Mouse (Mus musculus) hindbrain, embryonic 11.5 days (tissue): ENCODE data around the gene Smad3. TPM values are rescaled to one million over a fixed set of nuclear protein-coding genes. Genes with fewer than 3 reads are reported as not detected.

Experiments
- ATAC-seq: fragments of 200-750 bp; cut with Nextera tagmentation; 2 replicates; pipeline ENCODE4 v1.8.0; 2017; ENCODE audit warnings: mild to moderate bottlenecking, moderate TSS enrichment, moderate library complexity; ENCODE audit not compliant: low FRiP score
- DNase-seq: peaks from one replicate; pipeline ENCODE4 v3.0.0-alpha.2; 2015; ENCODE audit warnings: low spot score
- H3K27ac ChIP-seq: fragments of 300-500 bp; sonication (generic); 2 replicates; pipeline ENCODE4 v1.5.1; 2014; ENCODE audit warnings: mild to moderate bottlenecking, low read depth, low read length
- H3K27me3 ChIP-seq: fragments of 300-500 bp; sonication (generic); 2 replicates; pipeline ENCODE4 v1.6.1; 2014; ENCODE audit warnings: mild to moderate bottlenecking, low read length, moderate library complexity, mixed read lengths; ENCODE audit not compliant: control insufficient read depth, insufficient read depth
- H3K36me3 ChIP-seq: fragments of 300-500 bp; sonication (generic); 2 replicates; pipeline ENCODE4 v1.6.1; 2014; ENCODE audit warnings: mild to moderate bottlenecking, low read length, moderate library complexity, mixed read lengths; ENCODE audit not compliant: control insufficient read depth, insufficient read depth
- H3K4me1 ChIP-seq: fragments of 300-500 bp; sonication (generic); replicated peaks from 2 replicates; pipeline ENCODE4 v1.6.1; 2014; ENCODE audit warnings: low read length, mixed read lengths; ENCODE audit not compliant: control insufficient read depth, insufficient read depth
- H3K4me2 ChIP-seq: fragments of 300-500 bp; sonication (generic); replicated peaks from 2 replicates; pipeline ENCODE4 v1.6.1; 2014; ENCODE audit warnings: mild to moderate bottlenecking, low read depth, low read length
- H3K4me3 ChIP-seq: fragments of 300-500 bp; sonication (generic); 2 replicates; pipeline ENCODE4 v1.5.1; 2014; ENCODE audit warnings: low read depth, low read length
- H3K9ac ChIP-seq: fragments of 300-500 bp; sonication (generic); 2 replicates; pipeline ENCODE4 v1.6.1; 2014; ENCODE audit warnings: low read depth, low read length
- H3K9me3 ChIP-seq: fragments of 300-500 bp; sonication (generic); 2 replicates; pipeline ENCODE4 v1.6.1; 2016; ENCODE audit warnings: low read length; ENCODE audit not compliant: control insufficient read depth
- WGBS: fragments of 180-500 bp; shearing (Covaris S2); extraction: QIAGEN DNeasy Blood & Tissue Kit; methylation state at CpG from one replicate; pipeline ENCODE4 v1.1.7; 2014; 5-methylcytosine and 5-hydroxymethylcytosine counted together
- polyA plus RNA-seq: library from polyadenylated mRNA; unstranded; fragments of >200 nt; fragmentation: Nextera tagmentation; extraction: Ambion mirVana; gene quantifications from 2 replicates; pipeline ENCODE4 v1.2.1, GENCODE M21; 2014

The Smad3 gene
- polyA plus RNA-seq, 1 experiment from 2014 or later, result 16.0 TPM

DNA sequence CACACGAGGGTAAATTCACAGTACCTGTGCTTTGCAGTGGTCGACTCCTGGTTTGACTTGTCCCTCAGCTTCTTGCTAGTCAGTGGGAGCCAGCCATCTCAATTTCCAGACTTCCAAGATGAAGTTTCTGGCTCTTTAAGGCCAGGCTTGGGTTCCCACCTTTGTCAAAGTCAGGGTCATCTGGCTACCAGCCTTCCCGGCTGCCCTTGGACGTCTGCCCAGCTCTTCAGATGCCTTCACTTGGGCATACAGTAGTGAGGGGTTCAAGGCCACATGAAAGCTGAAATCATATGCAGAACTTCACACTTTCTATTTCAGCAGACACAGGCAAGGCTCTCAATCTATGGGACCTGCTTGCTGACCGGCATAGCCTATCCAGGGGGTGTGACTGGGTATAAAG lies 53.7 kb downstream of the Smad3 start:
- Histone ChIP-seq H3K36me3 (no peaks in the 10 kb centered on the region), H3K4me2 (no peak overlapping the region), H3K27me3 (no peaks in the 10 kb centered on the region), H3K9ac (no peak overlapping the region), H3K27ac (no peak overlapping the region), H3K4me1 (0 out of 2 replicates have a peak, but pooled peaks cover 3% of the 10 kb centered on the region), H3K9me3 (no peaks in the 10 kb centered on the region), H3K4me3 (no peak overlapping the region)
- DNase-seq, result no peak
- ATAC-seq, result no peak
- whole genome bisulfite sequencing, result 86% methylated on average over 5 of the region's 5 CpGs

DNA sequence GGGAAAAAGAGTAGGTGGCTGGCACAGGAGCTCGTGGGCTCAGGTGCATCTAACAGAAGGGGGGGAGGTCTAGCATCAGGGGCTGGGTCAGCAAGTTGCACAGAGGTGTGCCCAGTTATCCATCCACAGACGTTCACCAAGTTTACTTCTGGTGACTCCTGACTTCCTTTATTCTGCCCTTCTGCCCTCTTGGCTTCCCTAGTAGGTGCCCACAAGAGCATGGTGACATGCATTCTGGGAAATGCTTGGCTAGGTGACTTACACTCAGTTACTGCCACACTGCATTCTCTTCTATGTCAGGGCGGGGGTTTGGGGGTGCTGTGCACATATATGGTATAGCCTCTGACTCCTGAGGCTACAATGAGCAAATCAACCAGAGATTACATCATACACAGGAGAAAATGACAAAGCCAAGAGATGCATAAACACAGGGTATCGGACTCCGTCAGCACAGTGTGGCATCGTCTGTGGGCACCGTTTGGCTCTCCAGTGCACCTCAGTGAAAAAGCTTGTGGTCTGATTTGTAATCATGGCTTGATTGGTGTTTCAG lies 54.5 kb downstream of the Smad3 start:
- DNase-seq, result no peak

DNA sequence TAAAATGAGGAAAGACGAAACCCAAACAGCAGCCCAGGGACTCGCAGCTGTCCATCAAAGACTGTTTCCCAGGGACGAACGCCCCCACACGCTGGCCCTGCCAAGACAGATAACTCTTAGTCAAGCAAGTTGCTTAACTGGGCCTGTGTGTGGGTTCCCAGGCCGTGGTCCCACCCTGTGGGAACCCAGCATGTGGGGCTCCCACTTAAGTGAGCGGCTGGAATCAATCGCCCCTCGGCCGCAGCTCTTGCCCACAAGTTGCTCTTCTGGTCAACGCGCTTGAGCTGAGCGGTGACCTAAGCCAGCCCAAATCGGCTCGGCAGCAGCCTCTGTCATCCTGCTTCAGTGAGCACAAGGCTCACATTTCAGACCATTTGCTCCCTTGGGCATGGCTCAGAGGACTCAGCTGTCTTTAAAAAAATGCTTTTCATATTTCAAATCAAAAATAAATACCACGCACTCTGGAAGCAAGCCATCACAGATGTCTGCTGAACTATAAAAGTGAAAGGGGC lies 55.2 kb downstream of the Smad3 start:
- H3K27ac ChIP-seq, result no peak overlapping the region
- no peak overlapping the region for H3K9ac ChIP-seq
- no peaks in the 10 kb centered on the region for H3K9me3 ChIP-seq
- ATAC-seq (no peak), DNase-seq (no peak)
- H3K4me3 ChIP-seq, result no peak overlapping the region
- 61% methylated on average over 16 of the region's 16 CpGs for WGBS
- H3K36me3 ChIP-seq, result no peaks in the 10 kb centered on the region
- no peaks in the 10 kb centered on the region for H3K27me3 ChIP-seq
- H3K4me1 ChIP-seq, result peaks cover 11% of the 10 kb centered on the region
- H3K4me2 ChIP-seq, result no peak overlapping the region

More for the DNA sequence above, 54.5 kb downstream of the Smad3 start:
- Histone ChIP-seq H3K4me1 (peaks cover 3% of the 10 kb centered on the region; the same call in 1 of the 2 replicates), H3K4me3 (no peak overlapping the region), H3K9ac (no peak overlapping the region), H3K27ac (no peak overlapping the region), H3K27me3 (no peaks in the 10 kb centered on the region), H3K36me3 (no peaks in the 10 kb centered on the region), H3K9me3 (no peaks in the 10 kb centered on the region), H3K4me2 (no peak overlapping the region)
- WGBS, result 88% methylated on average over 7 of the region's 7 CpGs
- ATAC-seq, result no peak

DNA sequence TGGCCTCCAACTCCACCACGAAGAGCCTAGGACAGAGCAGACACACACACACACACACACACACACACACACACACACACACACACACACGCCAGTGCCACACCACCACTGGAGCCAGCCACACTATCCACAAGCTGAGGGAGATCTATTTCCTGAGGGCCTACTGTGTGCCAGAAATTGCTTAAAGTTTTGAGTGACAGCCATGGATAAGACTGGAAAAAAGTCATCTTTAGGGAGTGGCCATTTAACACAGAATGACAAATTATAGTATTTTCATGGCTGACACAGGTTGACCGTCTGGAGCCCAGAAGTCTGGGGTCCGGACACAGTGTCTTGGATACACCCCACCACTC lies 55.9 kb downstream of the Smad3 start:
- H3K4me1 ChIP-seq, result peaks cover 13% of the 10 kb centered on the region
- H3K4me3 ChIP-seq, result no peak overlapping the region
- whole genome bisulfite sequencing, result 77% methylated on average over 4 of the region's 4 CpGs
- H3K4me2 ChIP-seq, result no peak overlapping the region
- no peak for DNase-seq
- no peaks in the 10 kb centered on the region for H3K9me3 ChIP-seq
- H3K27me3 ChIP-seq, result no peaks in the 10 kb centered on the region
- no peak overlapping the region for H3K27ac ChIP-seq
- ATAC-seq, result no peak
- no peaks in the 10 kb centered on the region for H3K36me3 ChIP-seq
- no peak overlapping the region for H3K9ac ChIP-seq

DNA sequence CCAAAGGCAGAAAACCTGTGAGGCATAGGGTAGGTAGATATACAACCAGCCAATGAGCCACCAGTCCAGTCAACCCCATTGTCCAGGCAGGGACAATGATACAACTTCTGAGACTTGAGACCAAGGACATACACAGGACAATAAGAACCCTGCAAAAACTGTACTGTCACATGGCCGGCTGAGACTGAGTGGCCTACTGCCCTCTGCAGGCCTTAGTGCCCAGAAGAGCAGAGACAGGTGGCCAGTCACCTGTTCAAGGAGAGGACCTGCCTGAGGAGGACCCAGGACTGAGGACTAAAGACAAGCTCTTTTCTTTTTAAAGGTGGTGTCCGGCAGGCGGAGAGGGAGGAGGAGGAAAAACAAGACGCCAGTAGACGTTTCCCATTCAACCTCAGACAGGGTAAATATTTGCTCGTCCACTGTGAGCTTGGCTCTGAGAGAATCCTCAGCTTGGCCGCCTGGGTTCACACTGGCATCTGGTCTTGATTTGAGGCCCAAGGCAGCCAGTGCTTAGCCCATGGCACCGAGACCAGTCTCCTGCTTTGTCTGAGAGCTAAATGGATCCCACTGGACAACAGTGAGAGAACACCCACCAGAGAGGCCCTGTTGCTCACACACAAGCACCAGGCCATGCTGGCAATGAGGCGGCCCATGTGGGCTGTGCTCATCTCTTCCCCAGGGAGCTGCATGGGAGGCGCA lies 56.4 kb downstream of the Smad3 start:
- Histone ChIP-seq H3K9me3 (no peaks in the 10 kb centered on the region), H3K4me2 (no peak overlapping the region), H3K36me3 (no peaks in the 10 kb centered on the region), H3K4me1 (peaks cover 18% of the 10 kb centered on the region), H3K27ac (no peak overlapping the region), H3K4me3 (no peak overlapping the region), H3K9ac (no peak overlapping the region), H3K27me3 (no peaks in the 10 kb centered on the region)
- WGBS, result 69% methylated on average over 10 of the region's 10 CpGs
- DNase-seq, result no peak
- ATAC-seq, result no peak

DNA sequence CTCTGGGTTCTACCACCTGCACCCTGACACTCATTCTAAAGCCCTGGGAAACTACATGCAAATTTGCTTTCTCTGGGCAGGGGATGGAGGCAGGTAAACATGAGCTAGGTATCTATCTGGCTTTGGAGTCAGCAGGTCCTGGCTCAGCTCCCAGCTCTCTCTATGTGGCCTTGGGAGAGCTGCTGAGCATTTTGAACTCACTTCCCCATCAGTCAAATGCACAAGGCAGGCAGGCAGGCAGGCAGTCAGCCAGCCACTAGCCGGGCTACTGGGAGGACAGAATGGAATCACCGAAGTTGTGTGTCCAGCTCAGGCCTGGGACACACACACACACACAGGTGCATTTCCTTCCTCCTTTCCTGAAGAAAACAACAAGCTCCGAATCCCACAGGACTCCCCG lies 58.6 kb downstream of the Smad3 start:
- H3K9me3 ChIP-seq, result no peaks in the 10 kb centered on the region
- WGBS, result 82% methylated on average over 4 of the region's 4 CpGs
- no peak for ATAC-seq

DNA sequence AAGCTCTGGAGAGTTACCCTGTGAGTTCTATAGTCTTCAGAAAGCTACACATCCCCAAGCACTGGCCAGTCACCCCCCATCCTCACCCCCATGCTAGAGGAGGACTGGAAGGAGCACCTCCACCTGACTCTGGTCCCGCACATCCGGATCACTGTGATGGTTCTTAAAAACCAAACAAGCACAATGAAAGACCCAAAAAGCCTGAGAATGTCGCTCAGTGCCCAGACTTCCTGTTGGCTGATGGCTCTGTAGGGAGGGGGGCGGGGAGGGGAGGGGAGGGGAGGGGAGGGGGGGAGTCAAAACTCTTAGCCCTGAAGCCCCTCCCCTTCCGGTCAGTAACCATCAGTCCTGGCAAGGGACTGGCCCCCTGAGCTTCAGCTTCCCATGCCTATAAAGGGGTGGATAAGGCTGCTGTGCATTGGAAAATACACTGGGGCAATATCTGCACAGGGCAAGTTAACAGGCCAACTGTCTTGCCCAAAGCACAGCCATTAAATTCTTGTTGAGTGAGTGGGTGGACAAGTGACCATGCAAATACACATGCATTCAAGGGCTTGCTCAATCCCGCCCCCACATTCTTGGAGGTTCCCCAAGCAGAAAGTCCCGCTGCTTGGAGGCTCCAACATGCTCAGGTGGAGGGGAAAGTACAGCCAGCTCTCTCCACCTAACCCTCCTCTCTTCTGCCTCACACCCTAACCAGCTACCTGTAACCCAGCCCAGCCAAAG lies 59.3 kb downstream of the Smad3 start:
- Histone ChIP-seq H3K4me1 (peaks cover 18% of the 10 kb centered on the region), H3K27me3 (no peaks in the 10 kb centered on the region), H3K4me2 (no peak overlapping the region), H3K4me3 (no peak overlapping the region), H3K9me3 (no peaks in the 10 kb centered on the region), H3K27ac (no peak overlapping the region), H3K36me3 (no peaks in the 10 kb centered on the region), H3K9ac (no peak overlapping the region)
- DNase-seq (no peak), ATAC-seq (no peak)
- 65% methylated on average over 6 of the region's 7 CpGs for WGBS

More for the DNA sequence above, 58.6 kb downstream of the Smad3 start:
- no peaks in the 10 kb centered on the region for H3K27me3 ChIP-seq
- peaks cover 18% of the 10 kb centered on the region for H3K4me1 ChIP-seq
- H3K27ac ChIP-seq, result no peak overlapping the region
- no peak overlapping the region for H3K4me3 ChIP-seq
- no peak for DNase-seq
- no peak overlapping the region for H3K9ac ChIP-seq
- H3K36me3 ChIP-seq, result no peaks in the 10 kb centered on the region
- H3K4me2 ChIP-seq, result no peak overlapping the region

DNA sequence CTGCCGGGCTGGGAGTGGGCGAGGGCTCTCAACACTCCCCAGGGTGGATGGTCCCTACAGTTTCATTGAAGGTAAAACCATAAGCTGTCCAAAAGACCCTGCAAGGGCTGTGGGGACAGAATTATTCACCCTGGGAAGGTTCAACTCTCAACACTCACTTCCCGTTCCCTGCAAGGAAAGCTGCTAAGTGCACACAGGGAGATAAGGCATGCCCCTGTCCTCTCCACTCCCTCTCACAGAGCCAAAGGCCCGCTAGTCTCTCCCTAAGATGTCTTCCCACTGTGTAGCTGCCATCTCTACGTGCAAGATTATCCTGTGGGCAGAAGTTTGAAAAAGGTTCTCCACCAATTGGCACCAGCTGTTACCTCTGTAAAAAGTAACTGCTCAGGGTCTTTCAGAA lies 60.2 kb downstream of the Smad3 start:
- no peak overlapping the region for H3K4me2 ChIP-seq
- H3K9me3 ChIP-seq, result no peaks in the 10 kb centered on the region
- H3K27ac ChIP-seq, result no peak overlapping the region
- H3K4me3 ChIP-seq, result no peak overlapping the region
- no peak overlapping the region for H3K9ac ChIP-seq
- H3K36me3 ChIP-seq, result no peaks in the 10 kb centered on the region
- H3K4me1 ChIP-seq, result peaks cover 18% of the 10 kb centered on the region
- no peaks in the 10 kb centered on the region for H3K27me3 ChIP-seq
- DNase-seq (no peak), ATAC-seq (no peak)
- 56% methylated on average over 5 of the region's 5 CpGs for WGBS
